Mouse (Mus musculus) kidney, adult 9 months (tissue): ENCODE measurements around the gene Plbd2.

ENCODE experiments used
- DNase-seq: peaks from one replicate; pipeline ENCODE4 v3.0.0; 2022

Plbd2 gene

DNA sequence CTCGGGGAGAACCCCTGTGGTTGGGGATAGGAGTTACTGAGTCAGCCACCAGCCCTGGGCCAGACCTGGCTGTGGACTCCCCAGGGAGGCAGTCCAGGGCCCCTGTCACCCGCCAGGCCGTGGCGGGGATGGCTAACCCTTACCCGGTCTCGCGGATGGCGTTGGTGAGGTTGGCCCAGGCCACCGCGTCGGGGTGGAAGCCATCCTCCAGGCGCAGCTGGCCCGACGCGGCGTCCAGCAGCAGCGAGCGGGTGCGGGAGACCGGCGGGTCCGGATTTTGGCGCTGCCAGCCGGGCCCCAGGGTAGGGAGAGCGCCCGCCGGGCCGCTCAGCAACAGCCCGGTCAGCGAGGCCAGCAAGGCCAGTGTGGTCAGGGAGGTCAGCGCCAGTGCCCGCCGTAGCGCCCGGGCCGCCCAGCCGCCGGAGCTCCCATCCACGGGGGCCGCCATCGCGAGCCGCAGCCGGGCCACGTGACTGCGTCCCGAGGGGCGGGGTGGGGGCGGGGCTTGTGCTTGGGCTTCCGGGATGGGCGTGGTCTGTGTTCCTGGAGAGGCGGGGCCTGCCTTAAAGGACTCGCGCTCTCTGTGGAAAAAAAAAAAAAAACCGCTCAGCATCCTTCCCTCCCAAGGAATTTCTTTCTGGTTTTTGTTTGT is at the start of gene Plbd2:
TSS of gene Plbd2 (minus strand) at position 482 of the 652 bp plus-strand sequence.
- DNase-seq, result peak; percentile 78

DNA sequence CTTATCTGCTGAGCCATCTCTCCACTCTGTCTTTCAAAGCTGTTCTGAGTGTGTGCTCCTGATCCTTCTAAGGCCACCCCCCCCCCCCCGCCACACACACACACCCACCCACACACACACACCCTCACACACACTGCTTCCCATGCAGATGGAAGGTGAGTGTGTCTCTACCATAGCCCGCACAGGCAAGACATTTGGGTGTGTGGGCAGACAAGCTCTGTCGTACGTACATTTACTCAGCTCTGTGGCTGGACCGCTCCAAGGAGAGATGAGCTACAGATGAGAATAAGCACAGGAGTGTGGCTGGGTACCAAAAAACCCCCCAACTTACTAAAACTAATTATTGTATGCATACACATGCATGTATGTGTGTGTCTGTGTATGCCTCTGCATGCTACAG is 47.2 kb upstream of the Plbd2 start:
- DNase-seq, result no peak

DNA sequence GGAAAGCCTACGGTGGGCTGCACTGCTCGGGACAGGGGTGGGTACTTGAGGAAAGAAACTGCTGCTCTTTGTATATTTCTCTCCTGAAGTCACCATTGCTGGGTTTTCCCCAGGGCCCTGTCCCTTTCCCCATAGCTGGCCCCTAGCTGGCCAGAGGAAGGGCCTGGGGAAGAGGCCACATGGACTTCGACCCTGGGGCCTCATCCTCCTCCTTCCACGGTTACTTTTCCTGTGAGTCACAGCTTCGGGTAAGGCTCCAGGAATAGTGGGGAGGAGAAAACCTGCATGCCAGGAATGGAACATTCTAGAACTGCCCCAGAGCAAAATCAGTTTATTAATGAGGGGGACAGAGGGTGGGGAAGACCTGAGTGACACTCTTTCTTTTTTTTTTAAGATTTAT is 46.7 kb upstream of the Plbd2 start:
- peak; percentile 76 for DNase-seq

DNA sequence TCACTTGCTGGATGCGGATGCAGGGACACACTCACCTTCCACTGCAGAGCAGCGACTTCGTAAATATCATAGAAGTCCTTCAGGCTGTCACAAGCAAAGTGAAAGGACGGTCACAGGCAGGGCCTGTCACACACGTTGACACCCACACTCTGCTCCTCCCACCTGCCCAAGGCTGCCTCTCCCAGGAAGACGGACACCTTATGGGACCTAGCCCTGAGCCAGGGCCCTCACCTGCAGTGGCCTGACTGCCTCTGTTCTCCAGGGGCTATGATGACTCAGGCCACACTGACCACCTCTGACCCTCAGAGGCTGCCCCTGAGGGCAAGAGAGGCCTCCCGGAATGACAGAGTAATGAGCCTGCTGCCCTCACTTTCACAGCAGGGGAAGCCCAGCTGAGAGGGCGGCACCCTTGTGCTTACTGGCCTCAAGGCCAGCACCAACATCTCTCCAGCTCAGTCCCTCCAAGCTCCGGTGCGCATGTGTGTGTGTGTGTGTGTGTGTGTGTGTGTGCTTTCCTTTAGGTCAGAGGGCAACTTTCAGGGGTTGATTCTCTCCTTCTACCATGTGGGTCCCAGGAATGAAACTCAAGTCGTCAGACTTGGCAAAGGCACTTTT is 44.9 kb upstream of the Plbd2 start:
- DNase-seq, result no peak

DNA sequence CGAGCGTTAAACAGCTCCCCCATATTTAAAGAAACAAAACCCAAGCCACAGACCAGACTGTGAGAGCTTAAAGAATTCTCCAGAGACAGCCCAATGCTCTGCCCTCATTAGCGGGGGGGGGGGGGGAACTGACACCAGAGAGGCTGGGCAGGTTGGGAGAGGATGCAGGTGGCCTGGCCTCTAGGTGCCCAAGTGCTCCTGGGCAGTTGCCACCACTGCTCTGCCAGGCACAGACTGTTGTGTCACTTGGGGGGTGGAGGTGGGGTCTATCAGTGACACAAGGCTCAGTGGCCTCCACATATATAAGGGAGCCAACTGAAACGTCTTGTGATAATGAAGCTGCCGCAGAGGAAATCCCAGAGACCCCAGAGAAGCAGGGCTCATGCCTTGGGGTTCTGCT is 33.2 kb upstream of the Plbd2 start:
- no peak for DNase-seq

DNA sequence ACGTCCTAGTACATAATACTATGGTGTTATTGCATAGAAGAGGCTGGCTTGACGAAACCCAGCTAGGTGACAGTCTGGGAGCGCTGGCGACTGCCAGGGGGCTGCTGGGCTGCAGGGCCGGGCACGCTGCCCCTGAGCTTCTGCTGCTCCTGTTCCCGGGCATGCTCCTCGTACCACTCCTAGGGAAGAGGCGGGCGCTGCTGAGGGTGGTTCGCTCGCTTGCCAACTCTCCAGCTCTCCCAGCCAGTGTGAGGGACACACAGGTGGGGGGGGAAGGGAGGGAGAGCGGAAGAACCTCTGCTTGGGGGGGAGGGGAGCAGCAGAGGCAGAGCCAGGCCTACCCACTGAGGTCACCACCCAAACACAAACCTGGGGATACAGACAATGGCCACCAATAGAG is 32.6 kb upstream of the Plbd2 start:
- no peak for DNase-seq

DNA sequence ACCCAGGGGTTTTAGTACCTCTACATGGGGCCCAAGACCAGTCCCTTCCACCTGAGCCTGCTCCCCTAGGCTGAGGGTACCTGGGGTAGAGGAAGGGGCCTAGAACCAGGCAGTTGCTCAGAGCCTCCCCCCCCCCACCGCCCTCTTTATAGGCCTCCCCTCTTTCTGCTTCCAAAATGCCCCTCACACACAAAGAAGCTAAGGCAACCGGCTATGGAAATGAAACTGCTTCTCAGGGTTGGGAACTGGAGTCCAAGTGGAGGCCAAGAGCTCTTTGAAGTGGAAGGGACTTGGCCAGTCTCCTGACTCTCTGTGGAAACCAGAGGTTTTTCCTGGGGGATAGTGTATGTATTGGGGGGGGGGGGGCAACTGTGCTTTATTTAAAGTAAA is 31.3 kb upstream of the Plbd2 start:
- no peak for DNase-seq

DNA sequence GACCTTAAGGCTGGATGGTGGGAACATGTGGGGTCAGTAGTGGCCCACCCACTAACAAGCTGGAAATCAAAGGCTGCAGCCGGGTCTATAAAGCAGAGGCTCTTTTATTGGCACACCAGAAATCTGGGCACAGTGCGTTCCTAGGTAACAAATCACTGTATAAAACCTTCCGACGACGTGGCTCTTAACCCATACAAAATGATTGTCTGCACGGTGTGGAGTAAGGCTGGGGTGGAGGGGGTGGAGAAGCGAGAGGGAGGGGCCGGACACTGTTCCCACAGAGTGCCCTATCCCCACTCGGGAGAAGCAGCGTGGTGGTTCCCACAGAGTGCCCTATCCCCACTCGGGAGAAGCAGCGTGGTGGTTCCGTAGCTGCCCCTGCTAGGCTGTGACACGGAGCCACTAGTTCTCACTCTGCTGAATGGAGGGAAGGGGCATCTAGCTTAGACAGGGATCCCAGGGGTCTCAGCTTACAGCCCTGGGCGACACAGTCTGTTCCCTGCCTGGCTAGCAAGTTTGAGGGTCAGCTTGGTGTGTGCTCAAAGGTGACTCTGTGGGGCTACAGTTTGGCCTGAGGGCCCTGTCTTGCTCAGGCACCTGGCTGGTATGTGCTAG is 30.8 kb upstream of the Plbd2 start:
- no peak for DNase-seq

DNA sequence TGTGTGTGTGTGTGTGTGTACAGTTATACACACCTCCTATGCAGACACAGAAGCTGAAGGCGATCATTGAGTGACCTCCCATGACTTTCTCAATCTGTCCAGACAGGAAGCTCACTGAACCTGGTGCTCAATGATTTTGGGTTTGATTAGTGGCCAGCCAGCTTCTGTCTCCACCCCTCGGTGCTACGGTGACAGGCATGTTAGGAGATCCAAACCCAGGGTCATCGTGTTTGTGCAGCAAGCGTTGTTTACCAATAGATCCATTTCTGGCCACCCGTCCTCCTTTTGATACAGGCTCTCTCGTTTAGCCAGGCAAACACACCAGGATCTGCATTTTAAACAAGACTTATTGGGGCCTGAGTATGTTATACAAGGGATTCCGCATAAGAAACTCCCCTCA is 28.2 kb upstream of the Plbd2 start:
- no peak for DNase-seq

DNA sequence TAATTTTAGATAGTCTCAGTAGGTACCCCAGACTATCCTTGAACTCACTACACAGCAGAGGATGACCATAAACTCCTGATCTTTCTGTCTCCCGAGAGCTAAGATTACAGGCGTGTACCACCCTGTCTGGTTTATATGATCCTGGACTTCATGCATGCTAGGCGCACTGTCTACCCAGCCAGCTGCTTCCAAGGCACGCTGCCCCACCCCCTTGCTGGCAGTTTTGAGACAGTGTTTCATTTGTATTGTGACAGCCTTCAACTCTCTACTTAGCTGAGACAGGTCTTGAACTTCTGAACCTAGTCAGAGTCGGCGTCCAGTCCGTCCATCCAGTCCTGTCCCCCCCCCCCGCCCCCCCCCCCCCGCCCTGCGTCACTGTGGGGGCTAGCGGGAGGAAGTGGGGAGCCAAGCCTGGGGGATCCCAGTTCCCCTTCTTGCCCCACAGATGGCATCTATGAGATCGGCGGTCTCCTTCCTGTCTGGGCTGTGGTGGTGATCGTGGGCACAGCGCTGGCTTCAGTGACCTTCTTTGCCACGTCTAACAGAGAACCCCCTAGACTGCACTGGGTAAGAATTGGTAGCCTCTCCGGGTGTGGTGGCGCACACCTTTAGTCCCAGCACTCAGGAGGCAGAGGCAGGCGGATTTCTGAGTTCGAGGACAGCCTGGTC is 24.0 kb upstream of the Plbd2 start:
- DNase-seq, result no peak

DNA sequence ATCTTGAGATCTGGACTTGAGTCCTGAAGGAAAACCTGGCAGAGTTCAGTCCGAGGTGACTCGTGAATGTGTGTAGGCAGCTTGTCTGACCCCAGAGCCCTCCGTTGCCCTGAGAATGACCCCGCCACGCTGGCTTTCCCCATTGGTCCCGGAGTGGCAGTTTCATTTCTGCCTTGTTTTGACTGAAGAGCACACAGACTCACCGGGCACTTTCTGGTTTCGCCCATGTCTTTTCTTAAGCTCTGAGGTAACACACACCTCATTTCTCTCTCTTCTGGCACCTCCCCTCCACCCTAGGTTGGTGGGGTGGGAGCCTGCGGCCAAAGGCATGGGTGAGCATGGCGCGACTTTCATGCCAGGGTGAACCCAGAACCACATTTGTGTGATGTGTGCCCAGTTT is 22.9 kb upstream of the Plbd2 start:
- DNase-seq, result no peak

DNA sequence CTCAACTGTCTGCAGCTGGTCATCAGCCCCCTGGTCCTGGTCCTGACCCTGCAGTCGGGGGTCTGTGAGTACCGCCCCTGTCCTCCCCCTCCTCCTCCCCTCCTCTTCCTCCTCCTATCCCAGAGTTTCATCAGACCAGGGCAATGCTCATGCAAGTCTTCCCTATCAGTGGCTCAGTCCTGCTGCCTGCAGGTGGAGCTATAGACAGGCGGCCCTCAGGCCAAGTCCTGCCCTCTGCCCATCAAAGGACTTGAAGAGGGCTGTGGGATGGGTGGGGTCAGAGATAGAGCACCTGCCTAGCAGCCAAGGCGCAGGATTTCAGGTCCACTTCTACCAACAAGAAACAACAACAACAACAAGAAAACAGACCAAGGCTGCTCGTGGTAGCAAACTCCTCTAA is 22.3 kb upstream of the Plbd2 start:
- no peak for DNase-seq

DNA sequence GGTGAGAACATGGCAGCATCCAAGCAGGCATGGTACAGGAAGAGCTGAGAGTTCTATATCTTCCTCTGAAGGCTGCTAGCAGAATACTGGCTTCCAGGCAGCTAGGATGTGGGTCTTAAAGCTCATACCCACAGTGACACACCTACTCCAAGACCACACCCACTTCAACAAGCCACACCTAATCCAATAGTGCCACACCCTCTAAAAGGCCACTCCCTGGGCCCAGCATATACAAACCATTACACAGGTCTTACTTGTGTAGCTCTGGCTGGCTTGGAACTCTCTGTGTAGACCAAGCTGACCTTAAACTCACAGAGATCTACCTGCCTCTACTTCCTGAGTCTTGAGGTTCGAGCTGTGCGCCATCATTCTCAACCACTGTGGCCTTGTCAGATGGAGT is 21.3 kb upstream of the Plbd2 start:
- DNase-seq, result no peak

DNA sequence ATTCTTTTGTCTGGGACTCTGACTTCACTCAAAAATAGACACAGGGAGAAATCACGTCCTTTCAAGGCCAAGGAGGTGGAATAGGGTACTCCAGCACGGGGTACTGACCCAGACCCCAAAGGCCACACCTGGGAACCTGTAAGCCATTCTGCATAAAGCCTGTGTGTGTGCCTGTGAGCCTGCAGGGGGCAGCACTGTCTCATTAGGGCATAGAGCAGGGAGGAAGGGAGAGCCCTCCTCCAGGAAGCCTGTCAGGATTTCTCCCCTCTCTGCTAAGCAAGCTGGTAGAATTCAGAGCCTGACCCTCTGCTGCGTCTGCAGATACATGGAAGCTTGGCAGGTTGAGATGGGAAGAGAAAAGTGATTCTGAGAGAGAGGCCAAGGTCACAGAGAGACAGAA is 19.2 kb upstream of the Plbd2 start:
- DNase-seq, result peak; percentile 55

DNA sequence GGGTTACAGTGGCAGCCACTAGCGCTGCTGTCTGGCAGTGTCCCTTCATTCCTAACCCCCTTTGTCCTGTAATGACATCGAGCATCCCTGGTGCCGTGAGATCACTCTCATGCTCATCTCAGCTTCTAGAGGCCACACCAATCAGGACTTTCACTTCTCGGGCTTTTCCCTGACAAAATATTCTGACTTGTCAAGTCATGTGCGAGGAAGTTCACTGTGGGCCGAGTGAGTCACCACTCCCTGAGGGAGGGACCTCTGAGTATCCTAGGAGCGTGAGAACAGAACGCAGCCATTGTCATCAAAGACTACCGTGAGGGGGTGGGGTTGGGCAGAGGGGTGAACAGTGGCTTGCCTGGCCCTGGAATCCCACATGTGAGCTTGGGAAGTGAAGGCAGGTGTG is 14.1 kb upstream of the Plbd2 start:
- DNase-seq, result peak; percentile 55

DNA sequence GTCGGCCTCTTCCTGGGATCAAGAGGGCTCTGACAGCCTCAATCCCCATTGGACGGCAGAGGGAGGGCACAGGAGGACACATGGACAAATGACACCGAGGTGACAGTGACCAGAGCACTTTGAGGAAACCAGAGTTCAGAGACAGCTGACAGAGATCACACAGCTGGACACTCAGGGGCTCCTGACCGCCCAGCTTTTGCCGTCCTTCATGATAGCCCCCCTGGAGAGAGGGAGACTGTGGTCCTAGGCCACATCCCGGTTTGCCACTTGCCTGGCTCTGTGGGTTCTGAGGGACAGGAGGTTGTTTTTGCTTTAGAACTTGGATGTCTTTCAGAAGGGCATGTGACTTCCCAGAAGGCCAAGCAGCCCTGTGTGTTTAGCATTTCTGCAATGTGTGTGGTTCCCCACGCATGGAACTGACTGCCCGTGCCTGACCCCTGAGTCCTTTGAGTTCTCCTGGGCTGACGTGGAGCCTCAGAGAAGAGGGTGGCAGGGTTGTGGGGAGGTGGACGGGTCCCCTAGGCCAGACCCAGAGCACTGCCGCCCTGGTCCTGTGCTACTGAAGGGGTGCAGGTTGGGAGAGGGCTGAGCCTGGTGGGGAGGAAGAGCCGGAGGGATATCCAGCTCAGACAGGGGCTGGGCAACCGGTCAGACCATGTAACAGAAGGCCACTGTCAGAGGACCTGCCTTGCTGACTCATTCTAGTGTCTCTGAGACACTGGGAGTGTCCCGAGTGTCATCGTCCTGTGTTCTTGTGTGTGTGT is 13.0 kb upstream of the Plbd2 start:
- DNase-seq, result peak; percentile 86

DNA sequence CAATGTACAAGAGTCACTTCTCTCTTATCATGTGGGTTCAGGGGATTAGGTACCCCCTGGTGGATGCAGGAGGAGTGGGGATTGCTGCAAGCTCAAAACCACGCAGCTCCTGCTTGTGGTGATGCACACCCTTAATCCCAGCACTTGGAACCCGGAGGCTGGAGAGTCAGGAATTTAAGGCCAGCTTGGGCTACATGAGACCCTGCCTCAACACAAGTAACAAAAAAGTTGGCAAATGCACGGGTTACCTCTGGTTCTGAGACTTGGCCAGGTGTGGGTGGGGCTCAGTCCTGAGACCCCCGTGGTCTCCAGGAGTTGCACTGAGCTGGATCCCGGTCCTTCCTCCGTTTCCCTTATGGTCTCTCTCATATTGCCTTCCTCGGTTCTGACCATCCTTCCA is 12.0 kb upstream of the Plbd2 start:
- DNase-seq, result no peak

DNA sequence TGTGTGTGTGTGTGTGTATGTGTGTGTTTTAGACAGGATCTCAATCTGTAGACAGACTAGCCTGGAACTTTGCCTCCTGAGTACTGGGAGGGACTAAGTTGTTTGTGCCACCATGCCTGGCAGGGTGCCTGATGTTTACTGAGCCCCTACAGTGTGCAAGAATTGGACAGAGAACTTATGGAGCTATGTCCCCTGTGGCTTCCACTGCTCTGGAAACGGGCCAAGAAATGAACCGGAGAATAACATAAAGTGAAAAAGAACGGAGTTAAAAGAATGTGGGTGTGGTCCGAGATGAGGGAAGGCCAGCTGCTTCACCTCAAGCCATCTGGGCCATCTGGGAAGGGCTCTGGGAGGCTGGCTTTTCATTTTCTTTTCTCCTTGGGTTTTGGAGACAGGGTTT is 11.3 kb upstream of the Plbd2 start:
- peak; percentile 46 for DNase-seq

DNA sequence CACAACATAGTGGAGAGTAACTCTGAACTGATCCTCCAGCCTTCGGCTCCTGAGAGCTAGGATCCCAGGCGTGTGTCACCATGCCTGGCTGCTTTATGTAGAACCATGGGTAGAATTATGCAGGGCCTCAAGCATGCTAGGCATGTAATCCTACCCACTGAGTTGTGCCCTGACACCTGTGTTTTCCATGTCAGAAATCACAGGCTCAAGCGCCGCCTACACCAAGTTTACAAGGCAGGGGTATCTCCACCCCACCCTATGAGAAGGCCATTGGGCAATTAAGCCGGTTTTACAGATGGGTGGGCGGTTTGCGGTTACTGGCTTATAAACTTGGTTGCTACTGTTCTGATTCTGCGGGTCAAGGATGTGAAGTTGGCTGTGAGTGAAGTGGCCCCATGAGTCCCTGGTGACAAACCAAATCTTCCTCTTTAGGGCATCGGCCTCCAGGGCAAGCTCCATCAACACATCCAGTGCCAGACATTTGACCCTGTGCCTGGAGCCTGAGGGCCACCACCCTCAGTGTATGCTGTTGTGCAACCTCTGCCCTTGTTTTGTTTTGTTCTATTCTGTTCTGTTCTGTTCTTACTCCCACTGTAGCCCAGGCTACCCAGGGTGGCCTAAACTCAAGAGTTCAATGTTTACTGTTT is 10.7 kb upstream of the Plbd2 start:
- no peak for DNase-seq

DNA sequence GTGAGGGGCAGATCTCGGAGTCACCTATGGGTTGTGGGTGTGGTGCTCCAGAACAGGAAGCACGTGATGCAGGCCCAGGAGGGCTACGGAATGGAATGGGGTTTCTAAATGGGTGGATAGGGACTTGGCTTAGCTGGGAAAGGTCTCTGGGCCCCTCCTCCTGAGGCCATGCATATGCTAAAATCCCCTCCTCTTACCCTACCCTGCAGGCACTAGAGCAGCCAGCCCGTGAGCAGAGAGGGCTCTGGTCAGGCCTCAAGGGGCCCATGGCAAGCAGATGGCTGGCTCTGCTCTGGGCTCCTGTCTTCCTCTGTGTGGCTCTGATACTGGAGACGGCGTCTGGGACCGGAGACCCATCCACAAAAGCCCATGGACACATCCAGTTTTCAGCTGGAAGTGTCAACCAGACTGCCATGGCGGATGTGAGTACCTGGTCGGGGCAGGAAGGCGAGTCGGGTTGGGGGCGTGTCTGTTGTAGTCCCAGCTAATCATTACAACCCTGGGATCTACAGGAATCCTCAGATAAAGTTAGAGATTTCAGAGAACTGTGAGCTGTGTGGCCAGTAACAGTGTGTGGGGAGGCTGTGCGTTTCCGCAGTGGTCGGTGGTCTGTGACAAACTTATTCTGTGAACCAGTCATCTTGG is 9.6 kb upstream of the Plbd2 start:
- DNase-seq, result peak; percentile 42

DNA sequence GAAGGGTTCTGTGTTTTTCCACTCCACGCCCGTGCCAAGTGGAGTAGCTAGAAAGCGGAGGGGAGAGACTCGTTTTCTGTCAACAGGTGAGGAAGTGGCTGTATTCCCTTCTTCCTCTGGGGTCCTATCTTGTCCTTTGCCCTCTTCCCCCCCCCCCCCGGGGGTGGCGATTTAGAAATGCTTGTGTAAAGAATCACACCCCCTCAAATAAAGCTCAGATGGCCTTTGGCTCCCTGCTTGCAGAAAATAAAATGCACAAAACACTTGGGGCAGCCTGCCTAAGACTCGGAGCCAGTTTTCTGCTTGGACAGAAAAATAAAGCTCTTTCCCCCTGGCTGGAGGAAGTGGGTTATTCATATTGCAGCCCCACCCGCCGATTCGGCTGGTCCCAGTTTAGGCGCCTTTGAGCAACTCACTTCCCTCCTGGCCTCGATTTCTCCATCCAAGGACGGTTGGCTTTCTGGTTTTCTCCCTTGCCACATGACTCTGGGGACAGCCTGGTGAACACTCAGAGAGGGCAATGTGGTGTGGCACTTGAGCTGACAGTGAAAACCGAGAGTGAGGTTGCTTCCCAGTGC is 8.3 kb upstream of the Plbd2 start:
- DNase-seq, result peak; percentile 37
